In genomic region chr10:116083965-116084364, GRCm38 (mm10) we compare ENCODE assay signal across 12 mouse cellular contexts. TPM values are rescaled to one million over a fixed set of nuclear protein-coding genes. Genes with fewer than 3 reads are reported as not detected.
DNase-seq lines count a peak whose midpoint lies in the region.
"Had no signal": no experiment of that assay in that cellular context is flagged by ENCODE, and none has a peak within 500 bp of the region (broad histone marks: within the 10 kb centered on the region; RNA-seq: fewer than 3 reads in every experiment).

No protein-coding gene starts in this region.

- peak; percentile 13 for DNase-seq in kidney, adult 9 months
- DNase-seq in kidney, postnatal 4 days: no peak
- DNase-seq in testis, postnatal 14 days (ENCODE audit: low spot score): peak; percentile 20
- DNase-seq in testis, postnatal 10 days (ENCODE audit: low spot score): no peak
- peak; percentile 27 to 49 for DNase-seq in cerebellum, postnatal 14 days
- peak; percentile 29 for DNase-seq in retina, postnatal 1 day
- no peak for DNase-seq in thymus, adult 18-20 months
- no peak for DNase-seq in adrenal gland, adult 2 months

RNA-seq across cellular contexts. Expression of gene 4933416C03Rik, which starts 29.8 kb away (rescaled TPM):
- not detected for total RNA-seq in adrenal gland, adult 2 months (2021)
- not detected in 2 replicates for polyA plus RNA-seq in adrenal gland, adult 2 months (2012; rRNA removed)
- total RNA-seq: liver, adult 2 months had no signal
- polyA plus RNA-seq: frontal cortex, adult 2 months; intestine, embryonic 14.5 days; liver, adult 2 months; myocyte had no signal

Comparison
In these comparisons a context has a peak if more than half of its experiments do, and no peak if none do; other contexts are left out.
1. DNase-seq: peak in kidney, adult 9 months (single experiment), testis, postnatal 14 days (single experiment), cerebellum, postnatal 14 days (2 of 2) and retina, postnatal 1 day (single experiment); none in kidney, postnatal 4 days (0 of 2), testis, postnatal 10 days (single experiment), thymus, adult 18-20 months (0 of 2) and adrenal gland, adult 2 months (single experiment).